ENCODE assay signal across 9 mouse cellular contexts in the genomic region with DNA sequence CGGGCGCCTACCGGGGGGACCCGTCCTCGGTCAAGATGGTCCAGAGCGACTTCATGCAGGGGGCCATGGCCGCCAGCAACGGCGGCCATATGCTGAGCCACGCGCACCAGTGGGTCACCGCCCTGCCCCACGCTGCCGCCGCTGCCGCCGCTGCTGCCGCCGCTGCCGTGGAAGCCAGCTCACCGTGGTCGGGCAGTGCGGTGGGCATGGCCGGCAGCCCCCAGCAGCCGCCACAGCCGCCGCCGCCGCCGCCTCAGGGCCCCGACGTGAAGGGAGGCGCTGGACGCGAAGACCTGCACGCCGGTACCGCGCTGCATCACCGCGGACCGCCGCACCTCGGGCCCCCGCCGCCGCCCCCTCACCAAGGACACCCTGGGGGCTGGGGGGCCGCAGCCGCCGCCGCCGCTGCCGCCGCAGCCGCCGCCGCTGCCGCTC. TPM values are rescaled to one million over a fixed set of nuclear protein-coding genes. Genes with fewer than 3 reads are reported as not detected.
DNase-seq lines count a peak whose midpoint lies in the region; ATAC-seq lines count a peak whose summit lies in the region.
"Had no signal": no experiment of that assay in that cellular context is flagged by ENCODE, and none has a peak within 500 bp of the region (broad histone marks: within the 10 kb centered on the region; RNA-seq: fewer than 3 reads in every experiment).

No protein-coding gene starts in this region.

- peaks cover 52% of the 10 kb centered on the region for H3K4me1 ChIP-seq in kidney, embryonic 15.5 days
- peaks cover 44% of the 10 kb centered on the region for H3K4me1 ChIP-seq in embryonic facial prominence, embryonic 15.5 days
- H3K4me1 ChIP-seq in intestine, embryonic 15.5 days (replicated peaks) = peaks cover 46% of the 10 kb centered on the region
- H3K4me1 ChIP-seq in neural tube, embryonic 11.5 days (ENCODE audit: control insufficient read depth, insufficient read depth, low read length) = peaks cover 3% of the 10 kb centered on the region; the same call in 1 of the 2 replicates

- H3K4me2 ChIP-seq in kidney, embryonic 15.5 days = peak overlapping the region; percentile 62
- H3K4me2 ChIP-seq in embryonic facial prominence, embryonic 15.5 days (replicated peaks) = peak overlapping the region; percentile 68
- H3K4me2 ChIP-seq in intestine, embryonic 15.5 days (replicated peaks) = peak overlapping the region; percentile 85
- peak overlapping the region; percentile 71 for H3K4me2 ChIP-seq in neural tube, embryonic 11.5 days (ENCODE audit: low read depth)

- no peak for DNase-seq in kidney, adult 9 months
- peak; percentile 38 for DNase-seq in neural tube, embryonic 11.5 days (ENCODE audit: low spot score)
- DNase-seq in left cerebral cortex, postnatal 4 days = no peak
- no peak for DNase-seq in cerebellum, adult 9-11 months
- no peak for DNase-seq in spleen, postnatal 14 days (ENCODE audit: low spot score in 2 of 2)

- 1% methylated on average over 38 of the region's 58 CpGs for WGBS in kidney, embryonic 15.5 days
- under 1% methylated on average over 56 of the region's 58 CpGs for WGBS in embryonic facial prominence, embryonic 15.5 days
- WGBS in intestine, embryonic 15.5 days = 2% methylated on average over 51 of the region's 58 CpGs
- 0% methylated on average over 32 of the region's 58 CpGs for WGBS in neural tube, embryonic 11.5 days

- H3K27me3 ChIP-seq in kidney, embryonic 15.5 days = peaks cover 96% of the 10 kb centered on the region
- H3K27me3 ChIP-seq in embryonic facial prominence, embryonic 15.5 days = peaks cover 72% of the 10 kb centered on the region
- peaks cover 81% of the 10 kb centered on the region for H3K27me3 ChIP-seq in intestine, embryonic 15.5 days (replicated peaks)
- H3K27me3 ChIP-seq in neural tube, embryonic 11.5 days (ENCODE audit: control insufficient read depth, insufficient read depth, low read length) = peaks cover 22% of the 10 kb centered on the region; the same call in 1 of the 2 replicates

- H3K36me3 ChIP-seq in kidney, embryonic 15.5 days = no peaks in the 10 kb centered on the region
- no peaks in the 10 kb centered on the region for H3K36me3 ChIP-seq in embryonic facial prominence, embryonic 15.5 days
- no peaks in the 10 kb centered on the region for H3K36me3 ChIP-seq in intestine, embryonic 15.5 days
- H3K36me3 ChIP-seq in neural tube, embryonic 11.5 days (ENCODE audit: control insufficient read depth, insufficient read depth, low read length) = peaks cover 8% of the 10 kb centered on the region; the same call in 1 of the 2 replicates

- peak overlapping the region; percentile 89 for H3K27ac ChIP-seq in kidney, embryonic 15.5 days
- peak overlapping the region; percentile 78; the same call in 1 of the 2 replicates for H3K27ac ChIP-seq in embryonic facial prominence, embryonic 15.5 days (replicated peaks)
- H3K27ac ChIP-seq in intestine, embryonic 15.5 days = no peak overlapping the region
- H3K27ac ChIP-seq in neural tube, embryonic 11.5 days (ENCODE audit: low read depth, low read length) = peak overlapping the region; percentile 97
- H3K27ac ChIP-seq: macrophage had no signal

- intact Hi-C loops in left cerebral cortex, postnatal 4 days (cut with DNase I) = loop anchor here (5.0 to 10.0 kb wide), 2 partner anchors 950 to 1023 kb away; no protein-coding TSS in a partner anchor

- H3K4me3 ChIP-seq in kidney, embryonic 15.5 days (replicated peaks) = peak overlapping the region; percentile 57
- H3K4me3 ChIP-seq in embryonic facial prominence, embryonic 15.5 days (replicated peaks) = peak overlapping the region; percentile 52
- peak overlapping the region; percentile 40 for H3K4me3 ChIP-seq in intestine, embryonic 15.5 days (replicated peaks)
- peak overlapping the region; percentile 95 for H3K4me3 ChIP-seq in neural tube, embryonic 11.5 days (ENCODE audit: low read depth, low read length)

- ATAC-seq in kidney, embryonic 15.5 days (replicated peaks; ENCODE audit: low FRiP score) = no peak
- ATAC-seq in embryonic facial prominence, embryonic 15.5 days (ENCODE audit: insufficient number of reproducible peaks, low FRiP score, low TSS enrichment, low read depth) = no peak
- ATAC-seq in intestine, embryonic 15.5 days = no peak
- ATAC-seq in neural tube, embryonic 11.5 days (ENCODE audit: insufficient read depth, low FRiP score, low TSS enrichment) = no peak

- H3K9ac ChIP-seq in kidney, embryonic 15.5 days = peak overlapping the region; percentile 63
- peak overlapping the region; percentile 35 for H3K9ac ChIP-seq in embryonic facial prominence, embryonic 15.5 days
- no peak overlapping the region for H3K9ac ChIP-seq in intestine, embryonic 15.5 days
- peak overlapping the region; percentile 98 for H3K9ac ChIP-seq in neural tube, embryonic 11.5 days (ENCODE audit: low read length)

- no peaks in the 10 kb centered on the region for H3K9me3 ChIP-seq in kidney, embryonic 15.5 days (replicated peaks)
- no peaks in the 10 kb centered on the region for H3K9me3 ChIP-seq in embryonic facial prominence, embryonic 15.5 days (replicated peaks)
- no peaks in the 10 kb centered on the region for H3K9me3 ChIP-seq in intestine, embryonic 15.5 days
- no peaks in the 10 kb centered on the region for H3K9me3 ChIP-seq in neural tube, embryonic 11.5 days (ENCODE audit: control insufficient read depth, low read length)

RNA-seq across cellular contexts. Expression of gene Pou3f3, which starts 1.8 kb away (rescaled TPM):
- polyA plus RNA-seq in kidney, embryonic 15.5 days (2015; fragmentation: Nextera tagmentation; extraction: Ambion mirVana) = 8.9 and 9.2 TPM in 2 replicates
- polyA plus RNA-seq in embryonic facial prominence, embryonic 15.5 days (2015; fragmentation: Nextera tagmentation; extraction: Ambion mirVana) = 3.9 and 4.4 TPM in 2 replicates
- polyA plus RNA-seq in intestine, embryonic 15.5 days (2015; fragmentation: Nextera tagmentation; extraction: Ambion mirVana) = 0.33 and 0.35 TPM in 2 replicates
- 11.4 and 11.9 TPM in 2 replicates for polyA plus RNA-seq in neural tube, embryonic 11.5 days (2014; fragmentation: Nextera tagmentation; extraction: Ambion mirVana)
- 100 to 1,000 TPM; 102 to 123 TPM for total RNA-seq in left cerebral cortex, postnatal 4 days (2021)
- polyA plus RNA-seq: macrophage had no signal

Comparison
In these comparisons a context has a peak if more than half of its experiments do, and no peak if none do; other contexts are left out.
1. H3K4me3 ChIP-seq: peak in every context shown above with its lines; median percentile 95 in neural tube, embryonic 11.5 days; 57 in kidney, embryonic 15.5 days; 52 in embryonic facial prominence, embryonic 15.5 days; 40 in intestine, embryonic 15.5 days.